Mouse (Mus musculus) megakaryocyte, embryonic 14.5 days (primary cell): ENCODE measurements around the gene Vezf1. TPM values are rescaled to one million over a fixed set of nuclear protein-coding genes. Genes with fewer than 3 reads are reported as not detected.

Source experiments
- H3K27me3 ChIP-seq: replicated peaks from 2 replicates; pipeline ENCODE3; 2012; ENCODE audit warnings: inconsistent platforms
- H3K36me3 ChIP-seq: replicated peaks from 2 replicates; pipeline ENCODE3; 2012; ENCODE audit warnings: low read length, inconsistent platforms, mixed read lengths
- H3K4me1 ChIP-seq: 2 replicates; pipeline ENCODE4 v1.6.1; 2012; ENCODE audit warnings: inconsistent platforms
- H3K4me3 ChIP-seq: replicated peaks from 2 replicates; pipeline ENCODE3; 2012; ENCODE audit warnings: moderate library complexity, mild to moderate bottlenecking, inconsistent platforms
- H3K9me3 ChIP-seq: 2 replicates; pipeline ENCODE4 v1.6.1; 2012; ENCODE audit warnings: inconsistent platforms
- FLI1 ChIP-seq: IDR thresholded peaks from 2 replicates; pipeline ENCODE4 v1.6.1; 2012; ENCODE audit warnings: low read length, inconsistent platforms, mixed read lengths
- GATA1 ChIP-seq: IDR thresholded peaks from 3 replicates; pipeline ENCODE4 v1.6.1; 2012; ENCODE audit warnings: mixed read lengths, low read length, inconsistent platforms, borderline replicate concordance
- polyA plus RNA-seq: library from polyadenylated mRNA; stranded (reverse); fragments of >175 nt; gene quantifications from 2 replicates; pipeline ENCODE4 v1.2.3, GENCODE M21; 2012; ENCODE audit warnings: low replicate concordance; ENCODE audit not compliant: insufficient read depth

Gene Vezf1
- polyA plus RNA-seq, 1 experiment, result 9.9 TPM

DNA sequence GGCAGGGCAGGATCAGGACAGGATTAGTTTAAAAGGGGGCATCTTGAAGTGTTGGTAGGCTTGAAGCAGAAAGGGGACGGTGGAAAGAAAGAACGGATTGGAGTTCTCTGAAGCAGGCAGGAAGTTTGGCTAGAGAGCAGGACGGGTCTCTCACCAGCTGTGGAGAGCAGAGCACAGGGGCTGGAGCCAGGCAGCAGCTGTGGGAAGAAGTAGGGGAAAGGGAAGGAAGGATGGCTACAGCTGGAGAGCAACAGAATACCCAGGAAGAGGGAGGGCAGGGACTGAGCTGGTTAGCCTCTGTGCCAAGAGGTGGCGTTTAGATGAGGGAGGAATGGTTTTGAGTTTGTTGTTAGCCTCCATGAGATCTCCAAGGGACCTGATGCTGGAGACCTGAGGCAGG is 29.1 kb downstream of the Vezf1 start:
- Histone ChIP-seq H3K9me3 (no peaks in the 10 kb centered on the region), H3K36me3 (peaks cover 27% of the 10 kb centered on the region), H3K27me3 (no peaks in the 10 kb centered on the region), H3K4me1 (peaks cover 71% of the 10 kb centered on the region), H3K4me3 (peak overlapping the region; percentile 92)
- TF ChIP-seq FLI1 (no peak), GATA1 (no peak)

DNA sequence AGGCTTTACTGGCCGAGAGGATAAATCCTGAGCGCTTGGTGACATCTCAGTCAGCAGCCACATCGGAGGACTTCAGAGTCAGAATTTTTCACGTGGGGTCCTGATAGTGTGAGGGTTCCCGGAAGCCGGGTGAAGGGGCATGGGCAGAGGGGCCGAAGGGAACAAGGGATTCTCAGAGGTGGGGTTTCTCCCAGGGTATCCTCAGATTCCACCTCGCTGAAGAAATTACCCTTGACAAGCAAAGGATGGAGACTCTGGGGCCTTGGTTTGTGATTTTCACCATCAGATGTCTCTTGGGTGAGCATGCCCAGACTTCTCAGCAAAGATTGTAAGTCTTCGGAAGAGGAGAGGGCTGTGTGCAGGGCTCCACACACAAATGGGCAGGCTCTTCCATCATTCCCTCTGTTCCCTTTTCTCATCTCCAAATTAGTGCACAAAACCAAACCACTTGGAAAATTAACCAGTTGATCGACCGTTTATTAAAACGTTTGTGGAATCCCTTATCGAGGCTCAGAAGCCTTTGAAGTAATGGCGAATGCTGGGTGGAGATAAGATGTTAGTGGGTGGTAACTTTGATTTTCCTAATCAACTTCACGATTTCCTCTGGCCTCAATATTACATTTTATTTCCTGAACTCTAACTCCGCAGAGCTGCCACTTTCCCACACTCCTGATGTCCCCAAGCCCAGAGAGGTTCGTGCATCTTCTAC is 30.1 kb downstream of the Vezf1 start, which contains the start of gene Cuedc1:
Gene Cuedc1, plus strand, starts transcription at position 38 of the 709 bp plus-strand sequence.
- Histone ChIP-seq H3K9me3 (no peaks in the 10 kb centered on the region), H3K36me3 (peaks cover 33% of the 10 kb centered on the region), H3K4me3 (peak within 1 kb of the TSS; percentile 92), H3K4me1 (peaks cover 71% of the 10 kb centered on the region), H3K27me3 (no peaks in the 10 kb centered on the region)
- no peak for TF ChIP-seq GATA1
- TF ChIP-seq FLI1, result no peak

GRCm38 (mm10) chr11:88098787-88099598 is 30.9 kb downstream of the Vezf1 start:
- H3K36me3 ChIP-seq, result peaks cover 35% of the 10 kb centered on the region
- no peaks in the 10 kb centered on the region for H3K9me3 ChIP-seq
- H3K4me3 ChIP-seq, result peak overlapping the region; percentile 92
- peaks cover 74% of the 10 kb centered on the region for H3K4me1 ChIP-seq
- no peaks in the 10 kb centered on the region for H3K27me3 ChIP-seq
- no peak for TF ChIP-seq GATA1
- no peak for TF ChIP-seq FLI1

DNA sequence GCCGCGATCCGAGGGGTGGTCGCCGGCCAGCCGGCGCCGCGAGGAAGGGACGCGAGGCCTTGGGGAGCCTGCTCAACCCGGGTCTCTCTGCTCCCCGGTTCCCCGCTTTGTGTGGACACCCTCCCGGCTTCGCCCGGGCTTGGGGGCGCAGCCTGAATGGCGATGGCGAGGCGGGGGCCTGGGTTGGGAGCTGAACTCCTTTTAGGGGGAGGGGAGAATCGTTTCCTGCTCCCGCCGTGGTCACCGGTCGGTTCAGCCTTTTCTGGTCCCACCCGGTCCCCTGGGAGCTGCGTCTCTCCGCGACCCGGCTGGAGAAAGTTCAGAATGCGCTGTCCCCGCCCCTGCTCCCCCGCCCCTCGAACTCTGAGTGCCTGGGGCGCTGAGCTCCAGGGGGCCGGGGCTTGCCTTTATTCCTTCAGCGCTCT is 31.5 kb downstream of the Vezf1 start:
- peaks cover 41% of the 10 kb centered on the region for H3K36me3 ChIP-seq
- H3K4me1 ChIP-seq, result peaks cover 76% of the 10 kb centered on the region
- no peak for TF ChIP-seq FLI1
- no peak for TF ChIP-seq GATA1
- peak overlapping the region; percentile 92 for H3K4me3 ChIP-seq
- H3K9me3 ChIP-seq, result no peaks in the 10 kb centered on the region
- H3K27me3 ChIP-seq, result no peaks in the 10 kb centered on the region

- Histone ChIP-seq H3K9me3 (no peaks in the 10 kb centered on the region), H3K27me3 (no peaks in the 10 kb centered on the region), H3K4me3 (peak overlapping the region; percentile 92), H3K36me3 (peaks cover 42% of the 10 kb centered on the region), H3K4me1 (peaks cover 77% of the 10 kb centered on the region)
- no peak for TF ChIP-seq FLI1
- no peak for TF ChIP-seq GATA1
Observed at GRCm38 (mm10) chr11:88100170-88100569, 32.1 kb downstream of the Vezf1 start.

- H3K4me3 ChIP-seq, result peak overlapping the region; percentile 73
- H3K4me1 ChIP-seq, result peaks cover 86% of the 10 kb centered on the region
- peaks cover 49% of the 10 kb centered on the region for H3K36me3 ChIP-seq
- TF ChIP-seq GATA1, result peak; percentile 70; the same call in 1 of the 3 replicates
- TF ChIP-seq FLI1, result no peak
- no peaks in the 10 kb centered on the region for H3K27me3 ChIP-seq
- no peaks in the 10 kb centered on the region for H3K9me3 ChIP-seq
Observed at GRCm38 (mm10) chr11:88103214-88103941, 35.3 kb downstream of the Vezf1 start.

DNA sequence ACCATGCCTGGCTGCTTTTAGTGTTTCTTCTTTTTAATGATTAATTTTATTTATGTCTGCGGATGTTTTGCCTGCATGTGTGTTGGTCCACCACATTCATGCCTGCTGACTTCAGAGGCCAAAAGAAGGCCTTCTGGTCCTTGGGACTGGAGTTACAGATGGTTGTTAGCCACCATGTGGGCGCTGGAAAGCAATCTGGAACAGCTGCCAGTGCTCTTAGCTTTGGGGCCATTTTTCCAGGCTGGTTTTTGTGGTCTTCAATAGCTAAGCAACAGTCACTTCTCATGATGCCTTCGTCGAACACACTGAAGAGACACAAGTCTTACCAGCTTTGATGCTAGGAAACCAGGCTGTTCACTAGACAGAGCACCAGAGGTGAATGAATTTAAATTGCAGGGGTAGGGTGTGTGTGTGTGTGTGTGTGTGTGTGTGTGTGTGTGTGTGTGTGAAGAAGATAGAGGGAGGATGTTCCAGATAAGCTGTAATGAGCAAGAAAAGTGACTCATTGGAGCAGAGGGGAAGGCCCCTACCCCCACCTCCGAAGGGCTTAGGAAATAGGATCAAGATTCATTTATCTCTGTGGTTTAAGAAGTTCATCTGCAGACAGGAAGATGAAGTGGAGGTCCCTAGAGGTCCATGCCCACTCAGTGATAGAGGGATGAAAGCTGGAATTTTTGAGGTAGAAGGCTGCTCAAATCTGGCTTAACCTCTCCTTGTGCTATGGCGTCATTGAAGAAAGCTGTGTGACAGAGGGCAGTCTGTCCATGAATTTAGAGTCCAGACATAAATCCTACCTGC is 37.6 kb downstream of the Vezf1 start:
- Histone ChIP-seq H3K4me1 (peaks cover 100% of the 10 kb centered on the region), H3K27me3 (no peaks in the 10 kb centered on the region), H3K9me3 (no peaks in the 10 kb centered on the region), H3K36me3 (peaks cover 56% of the 10 kb centered on the region), H3K4me3 (no peak overlapping the region)
- TF ChIP-seq GATA1, result no peak
- TF ChIP-seq FLI1, result no peak

DNA sequence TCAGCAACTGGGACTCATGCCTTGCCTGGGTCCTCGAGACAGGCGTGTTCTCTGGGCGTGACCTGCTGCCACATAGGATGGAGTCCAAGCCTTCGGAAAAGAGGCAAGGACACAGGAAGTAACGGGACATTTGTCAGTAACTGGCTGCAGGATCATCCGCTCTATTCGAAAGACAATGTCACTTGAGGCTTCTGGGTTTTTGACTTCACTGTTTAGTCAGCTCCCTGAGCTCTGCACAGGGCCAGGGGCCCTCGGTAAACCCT is 38.1 kb downstream of the Vezf1 start:
- Histone ChIP-seq H3K9me3 (no peaks in the 10 kb centered on the region), H3K36me3 (peaks cover 55% of the 10 kb centered on the region), H3K4me1 (peaks cover 100% of the 10 kb centered on the region), H3K27me3 (no peaks in the 10 kb centered on the region), H3K4me3 (peak overlapping the region; percentile 33)
- no peak for TF ChIP-seq FLI1
- no peak for TF ChIP-seq GATA1

DNA sequence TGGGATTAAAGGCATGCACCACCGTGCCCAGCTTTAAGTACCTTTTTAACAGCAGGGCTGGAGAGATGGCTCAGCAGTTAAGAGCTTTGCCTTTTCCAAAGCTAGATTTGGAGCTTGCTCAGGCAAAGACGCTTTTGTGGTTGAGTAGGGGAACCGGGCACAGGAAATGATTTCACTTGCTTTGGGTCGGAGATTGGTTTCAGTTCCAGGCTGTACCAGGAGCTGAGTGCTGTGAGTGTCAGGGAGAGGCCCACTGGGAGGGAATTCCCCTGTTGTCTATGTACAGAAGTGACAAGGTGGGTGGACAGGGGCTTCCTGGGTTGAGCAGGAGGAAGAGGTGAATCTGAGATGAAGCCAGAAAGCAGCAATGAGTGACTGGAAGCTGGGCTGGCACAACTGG is 39.3 kb downstream of the Vezf1 start:
- TF ChIP-seq GATA1, result no peak
- TF ChIP-seq FLI1, result 0 out of 2 replicates have a peak, but pooled peaks have one; percentile 36

More for the DNA sequence above, 39.3 kb downstream of the Vezf1 start:
- Histone ChIP-seq H3K27me3 (no peaks in the 10 kb centered on the region), H3K9me3 (no peaks in the 10 kb centered on the region), H3K4me3 (peak overlapping the region; percentile 2), H3K4me1 (peaks cover 100% of the 10 kb centered on the region), H3K36me3 (peaks cover 56% of the 10 kb centered on the region)
